Mouse (Mus musculus): ENCODE results near the gene Rac1. TPM values are rescaled to one million over a fixed set of nuclear protein-coding genes. Genes with fewer than 3 reads are reported as not detected.
A peak's percentile ranks its signal among the peaks of the same experiment; 100 is the strongest.
"Not testable (repeated sequence)": the region's sequence is repeated elsewhere in the genome, so short reads cannot be mapped to it uniquely, and the experiment has no call there.

Gene Rac1
- polyA plus RNA-seq, 1 experiment from 2014 or later: 473 TPM

- not testable (repeated sequence) for DNase-seq (ENCODE audit: low spot score)
Observed at GRCm38 (mm10) chr5:143548922-143549321, 21.1 kb upstream of the Rac1 start.

GRCm38 (mm10) chr5:143548401-143548846 lies 20.6 kb upstream of the Rac1 start:
- peaks cover 21% of the 10 kb centered on the region for H3K4me1 ChIP-seq
- DNase-seq (ENCODE audit: low spot score): peak; percentile 100
- H3K9me3 ChIP-seq (replicated peaks): no peaks in the 10 kb centered on the region
- peak overlapping the region; percentile 89 for H3K27ac ChIP-seq
- H3K36me3 ChIP-seq: peaks cover 10% of the 10 kb centered on the region
- H3K27me3 ChIP-seq (ENCODE audit: low read depth, poor library complexity, severe bottlenecking): no peaks in the 10 kb centered on the region
- peak overlapping the region; percentile 76 for H3K4me3 ChIP-seq
- WGBS: under 1% methylated on average over 34 of the region's 37 CpGs

More at GRCm38 (mm10) chr5:143548922-143549321, 21.1 kb upstream of the Rac1 start:
- Histone ChIP-seq H3K4me3 (peak overlapping the region; percentile 76), H3K27ac (peak overlapping the region; percentile 89), H3K4me1 (peaks cover 21% of the 10 kb centered on the region), H3K36me3 (peaks cover 13% of the 10 kb centered on the region)
- H3K27me3 ChIP-seq (ENCODE audit: low read depth, poor library complexity, severe bottlenecking); H3K9me3 ChIP-seq (replicated peaks): not testable (repeated sequence)
- 0% methylated on average over 27 of the region's 28 CpGs for WGBS

- Histone ChIP-seq H3K4me1 (peaks cover 21% of the 10 kb centered on the region), H3K9me3 (replicated peaks) (no peaks in the 10 kb centered on the region), H3K4me3 (peak overlapping the region; percentile 76; the same call in 1 of the 2 replicates), H3K27me3 (ENCODE audit: low read depth, poor library complexity, severe bottlenecking) (no peaks in the 10 kb centered on the region), H3K27ac (peak overlapping the region; percentile 89; the same call in 1 of the 2 replicates), H3K36me3 (peaks cover 10% of the 10 kb centered on the region)
- 59% methylated on average over 10 of the region's 10 CpGs for WGBS
- DNase-seq (ENCODE audit: low spot score): no peak
Observed at GRCm38 (mm10) chr5:143547866-143548265, 20.0 kb upstream of the Rac1 start.

GRCm38 (mm10) chr5:143547384-143547783 lies 19.5 kb upstream of the Rac1 start:
- no peaks in the 10 kb centered on the region for H3K27me3 ChIP-seq (ENCODE audit: low read depth, poor library complexity, severe bottlenecking)
- peak; percentile 83 for DNase-seq (ENCODE audit: low spot score)

GRCm38 (mm10) chr5:143539111-143539510 lies 11.3 kb upstream of the Rac1 start:
- no peaks in the 10 kb centered on the region for H3K36me3 ChIP-seq
- H3K4me1 ChIP-seq: no peaks in the 10 kb centered on the region
- H3K9me3 ChIP-seq (replicated peaks): no peaks in the 10 kb centered on the region
- H3K4me3 ChIP-seq: no peak overlapping the region
- WGBS: 90% methylated on average over 8 of the region's 8 CpGs
- H3K27me3 ChIP-seq (ENCODE audit: low read depth, poor library complexity, severe bottlenecking): no peaks in the 10 kb centered on the region
- no peak overlapping the region for H3K27ac ChIP-seq
- no peak for DNase-seq (ENCODE audit: low spot score)

More at GRCm38 (mm10) chr5:143547384-143547783, 19.5 kb upstream of the Rac1 start:
- no peak overlapping the region for H3K4me3 ChIP-seq
- 6% methylated on average over 11 of the region's 11 CpGs for WGBS
- H3K4me1 ChIP-seq: peaks cover 21% of the 10 kb centered on the region
- no peaks in the 10 kb centered on the region for H3K9me3 ChIP-seq (replicated peaks)
- no peak overlapping the region for H3K27ac ChIP-seq
- H3K36me3 ChIP-seq: peaks cover 10% of the 10 kb centered on the region

GRCm38 (mm10) chr5:143537022-143537421 lies 9.2 kb upstream of the Rac1 start:
- DNase-seq (ENCODE audit: low spot score): no peak
- Histone ChIP-seq H3K27ac (no peak overlapping the region), H3K9me3 (replicated peaks) (no peaks in the 10 kb centered on the region), H3K27me3 (ENCODE audit: low read depth, poor library complexity, severe bottlenecking) (no peaks in the 10 kb centered on the region), H3K4me3 (no peak overlapping the region), H3K4me1 (no peaks in the 10 kb centered on the region), H3K36me3 (no peaks in the 10 kb centered on the region)
- 55% methylated on average over 2 of the region's 2 CpGs for WGBS

- no peak for DNase-seq (ENCODE audit: low spot score)
- no peaks in the 10 kb centered on the region for H3K36me3 ChIP-seq
- H3K4me3 ChIP-seq: no peak overlapping the region
- H3K27me3 ChIP-seq (ENCODE audit: low read depth, poor library complexity, severe bottlenecking): no peaks in the 10 kb centered on the region
- H3K9me3 ChIP-seq (replicated peaks): no peaks in the 10 kb centered on the region
- H3K4me1 ChIP-seq: no peaks in the 10 kb centered on the region
- H3K27ac ChIP-seq: no peak overlapping the region
- WGBS: 90% methylated on average over 4 of the region's 4 CpGs
Observed at GRCm38 (mm10) chr5:143534922-143535321, 7.1 kb upstream of the Rac1 start.

- H3K4me3 ChIP-seq: no peak overlapping the region
- no peaks in the 10 kb centered on the region for H3K27me3 ChIP-seq (ENCODE audit: low read depth, poor library complexity, severe bottlenecking)
- DNase-seq (ENCODE audit: low spot score): no peak
- no peak overlapping the region for H3K27ac ChIP-seq
- peaks cover under 1% of the 10 kb centered on the region; the same call in 1 of the 2 replicates for H3K36me3 ChIP-seq
- 78% methylated on average over 7 of the region's 7 CpGs for WGBS
- peaks cover 13% of the 10 kb centered on the region for H3K4me1 ChIP-seq
- no peaks in the 10 kb centered on the region for H3K9me3 ChIP-seq (replicated peaks)
Observed at GRCm38 (mm10) chr5:143530715-143531114, 2.9 kb upstream of the Rac1 start.

GRCm38 (mm10) chr5:143528308-143528683 lies 460 bp upstream of the Rac1 start:
- 23% methylated on average over 7 of the region's 7 CpGs for WGBS
- no peaks in the 10 kb centered on the region for H3K27me3 ChIP-seq (ENCODE audit: low read depth, poor library complexity, severe bottlenecking)

GRCm38 (mm10) chr5:143526698-143527331 lies 1.0 kb downstream of the Rac1 start:
- Histone ChIP-seq H3K27me3 (ENCODE audit: low read depth, poor library complexity, severe bottlenecking) (no peaks in the 10 kb centered on the region), H3K4me1 (peaks cover 24% of the 10 kb centered on the region), H3K4me3 (peak overlapping the region; percentile 100), H3K9me3 (replicated peaks) (no peaks in the 10 kb centered on the region), H3K27ac (peak overlapping the region; percentile 100), H3K36me3 (peaks cover 32% of the 10 kb centered on the region)
- peak; percentile 51 for DNase-seq (ENCODE audit: low spot score)
- 4% methylated on average over 28 of the region's 28 CpGs for WGBS

More at GRCm38 (mm10) chr5:143528308-143528683, 460 bp upstream of the Rac1 start:
- Histone ChIP-seq H3K9me3 (replicated peaks) (no peaks in the 10 kb centered on the region), H3K4me1 (peaks cover 24% of the 10 kb centered on the region), H3K27ac (peak overlapping the region; percentile 100), H3K36me3 (peaks cover 20% of the 10 kb centered on the region), H3K4me3 (peak overlapping the region; percentile 100)
- DNase-seq (ENCODE audit: low spot score): no peak

GRCm38 (mm10) chr5:143525454-143526225 lies 2.2 kb downstream of the Rac1 start:
- H3K9me3 ChIP-seq (replicated peaks): no peaks in the 10 kb centered on the region
- no peak overlapping the region; the same call in 1 of the 2 replicates for H3K27ac ChIP-seq
- H3K4me3 ChIP-seq: peak overlapping the region; percentile 100
- DNase-seq (ENCODE audit: low spot score): no peak
- WGBS: 75% methylated on average over 7 of the region's 7 CpGs
- peaks cover 34% of the 10 kb centered on the region for H3K36me3 ChIP-seq
- no peaks in the 10 kb centered on the region for H3K27me3 ChIP-seq (ENCODE audit: low read depth, poor library complexity, severe bottlenecking)
- H3K4me1 ChIP-seq: peaks cover 27% of the 10 kb centered on the region

GRCm38 (mm10) chr5:143522882-143523281 lies 5.0 kb downstream of the Rac1 start:
- H3K36me3 ChIP-seq: peaks cover 44% of the 10 kb centered on the region
- no peaks in the 10 kb centered on the region for H3K27me3 ChIP-seq (ENCODE audit: low read depth, poor library complexity, severe bottlenecking)
- WGBS: 95% methylated on average over 3 of the region's 3 CpGs
- peaks cover 24% of the 10 kb centered on the region for H3K4me1 ChIP-seq
- DNase-seq (ENCODE audit: low spot score): no peak
- H3K4me3 ChIP-seq: no peak overlapping the region
- no peaks in the 10 kb centered on the region for H3K9me3 ChIP-seq (replicated peaks)
- H3K27ac ChIP-seq: no peak overlapping the region

- WGBS: 86% methylated on average over 2 of the region's 2 CpGs
- no peak overlapping the region for H3K4me3 ChIP-seq
- no peak overlapping the region for H3K27ac ChIP-seq
- DNase-seq (ENCODE audit: low spot score): no peak
- no peaks in the 10 kb centered on the region for H3K9me3 ChIP-seq (replicated peaks)
- no peaks in the 10 kb centered on the region for H3K27me3 ChIP-seq (ENCODE audit: low read depth, poor library complexity, severe bottlenecking)
- peaks cover 11% of the 10 kb centered on the region for H3K4me1 ChIP-seq
- peaks cover 64% of the 10 kb centered on the region for H3K36me3 ChIP-seq
Observed at GRCm38 (mm10) chr5:143520415-143520814, 7.4 kb downstream of the Rac1 start.
